Mouse (Mus musculus) hindbrain, embryonic 11.5 days (tissue): ENCODE results near the gene Nusap1. TPM values are rescaled to one million over a fixed set of nuclear protein-coding genes. Genes with fewer than 3 reads are reported as not detected.

Experiments used
- ATAC-seq: fragments of 200-750 bp; cut with Nextera tagmentation; 2 replicates; pipeline ENCODE4 v1.8.0; 2017; ENCODE audit warnings: mild to moderate bottlenecking, moderate TSS enrichment, moderate library complexity; ENCODE audit not compliant: low FRiP score
- DNase-seq: peaks from one replicate; pipeline ENCODE4 v3.0.0-alpha.2; 2015; ENCODE audit warnings: low spot score
- H3K27ac ChIP-seq: fragments of 300-500 bp; sonication (generic); 2 replicates; pipeline ENCODE4 v1.5.1; 2014; ENCODE audit warnings: mild to moderate bottlenecking, low read depth, low read length
- H3K27me3 ChIP-seq: fragments of 300-500 bp; sonication (generic); 2 replicates; pipeline ENCODE4 v1.6.1; 2014; ENCODE audit warnings: mild to moderate bottlenecking, low read length, moderate library complexity, mixed read lengths; ENCODE audit not compliant: control insufficient read depth, insufficient read depth
- H3K36me3 ChIP-seq: fragments of 300-500 bp; sonication (generic); 2 replicates; pipeline ENCODE4 v1.6.1; 2014; ENCODE audit warnings: mild to moderate bottlenecking, low read length, moderate library complexity, mixed read lengths; ENCODE audit not compliant: control insufficient read depth, insufficient read depth
- H3K4me1 ChIP-seq: fragments of 300-500 bp; sonication (generic); replicated peaks from 2 replicates; pipeline ENCODE4 v1.6.1; 2014; ENCODE audit warnings: low read length, mixed read lengths; ENCODE audit not compliant: control insufficient read depth, insufficient read depth
- H3K4me2 ChIP-seq: fragments of 300-500 bp; sonication (generic); replicated peaks from 2 replicates; pipeline ENCODE4 v1.6.1; 2014; ENCODE audit warnings: mild to moderate bottlenecking, low read depth, low read length
- H3K4me3 ChIP-seq: fragments of 300-500 bp; sonication (generic); 2 replicates; pipeline ENCODE4 v1.5.1; 2014; ENCODE audit warnings: low read depth, low read length
- H3K9ac ChIP-seq: fragments of 300-500 bp; sonication (generic); 2 replicates; pipeline ENCODE4 v1.6.1; 2014; ENCODE audit warnings: low read depth, low read length
- H3K9me3 ChIP-seq: fragments of 300-500 bp; sonication (generic); 2 replicates; pipeline ENCODE4 v1.6.1; 2016; ENCODE audit warnings: low read length; ENCODE audit not compliant: control insufficient read depth
- WGBS: fragments of 180-500 bp; shearing (Covaris S2); extraction: QIAGEN DNeasy Blood & Tissue Kit; methylation state at CpG from one replicate; pipeline ENCODE4 v1.1.7; 2014; 5-methylcytosine and 5-hydroxymethylcytosine counted together
- polyA plus RNA-seq: library from polyadenylated mRNA; unstranded; fragments of >200 nt; fragmentation: Nextera tagmentation; extraction: Ambion mirVana; gene quantifications from 2 replicates; pipeline ENCODE4 v1.2.1, GENCODE M21; 2014

The Nusap1 gene
- polyA plus RNA-seq, result 87.1 and 89.1 TPM in 2 replicates

DNA sequence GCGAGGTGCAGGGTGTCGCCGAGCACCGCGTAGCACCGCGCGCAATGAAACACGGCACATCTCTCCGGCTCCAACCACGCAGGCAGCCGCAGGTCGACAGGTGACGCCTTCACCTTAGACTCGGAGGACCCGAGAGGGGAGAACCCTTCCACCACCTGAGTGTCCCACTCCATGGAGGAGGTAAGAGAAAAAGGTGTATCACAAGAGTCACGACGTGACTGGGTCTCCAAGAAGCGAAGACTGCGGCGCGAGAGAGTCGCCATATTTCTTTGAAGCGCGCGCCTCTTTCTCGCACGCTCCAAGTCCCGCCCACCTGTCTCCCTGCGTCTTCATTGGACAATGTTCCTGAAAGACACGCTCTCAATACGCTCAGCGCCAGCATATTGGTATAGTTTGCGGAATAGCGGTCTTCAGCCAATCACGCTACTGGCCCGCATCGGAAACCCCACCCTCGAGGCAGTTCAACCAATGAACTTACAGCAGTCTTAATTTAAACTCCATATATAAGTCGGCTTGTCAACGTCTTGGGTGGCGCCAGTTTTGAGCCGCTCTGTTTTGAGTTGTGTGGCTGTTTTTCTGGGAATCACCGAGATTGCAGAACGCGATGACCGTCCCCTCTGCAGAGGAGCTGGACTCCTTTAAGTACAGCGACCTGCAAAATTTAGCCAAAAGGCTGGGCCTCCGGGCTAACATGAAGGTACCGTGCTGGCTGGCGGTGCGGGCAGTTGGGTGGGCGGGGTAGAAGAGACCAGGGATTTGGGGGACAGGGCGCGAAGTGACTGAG is at the start of gene Nusap1, which contains the start of gene Oip5:
Nusap1 (plus strand) TSS at position 100 of the 784 bp plus-strand sequence.
Oip5 (minus strand) TSS at position 271 of the 784 bp plus-strand sequence.
- Histone ChIP-seq H3K4me1 (peaks cover 8% of the 10 kb centered on the region; the same call in 1 of the 2 replicates), H3K4me3 (peak within 1 kb of the TSS; percentile 80), H3K27me3 (no peaks in the 10 kb centered on the region), H3K27ac (no peak within 1 kb of the TSS), H3K36me3 (no peaks in the 10 kb centered on the region), H3K9me3 (no peaks in the 10 kb centered on the region), H3K4me2 (peak within 1 kb of the TSS; percentile 74), H3K9ac (peak within 1 kb of the TSS; percentile 60)
- WGBS, result under 1% methylated on average over 55 of the region's 55 CpGs
- ATAC-seq, result peak; percentile 99
- peak; percentile 95 for DNase-seq

GRCm38 (mm10) chr2:119572471-119572870 is 45.6 kb upstream of the Nusap1 start:
- Histone ChIP-seq H3K36me3 (no peaks in the 10 kb centered on the region), H3K4me2 (no peak overlapping the region), H3K27me3 (no peaks in the 10 kb centered on the region), H3K4me1 (no peaks in the 10 kb centered on the region), H3K27ac (no peak overlapping the region), H3K4me3 (no peak overlapping the region), H3K9me3 (no peaks in the 10 kb centered on the region), H3K9ac (no peak overlapping the region)
- WGBS, result 97% methylated on average over 1 of the region's 1 CpGs
- ATAC-seq (no peak), DNase-seq (no peak)

DNA sequence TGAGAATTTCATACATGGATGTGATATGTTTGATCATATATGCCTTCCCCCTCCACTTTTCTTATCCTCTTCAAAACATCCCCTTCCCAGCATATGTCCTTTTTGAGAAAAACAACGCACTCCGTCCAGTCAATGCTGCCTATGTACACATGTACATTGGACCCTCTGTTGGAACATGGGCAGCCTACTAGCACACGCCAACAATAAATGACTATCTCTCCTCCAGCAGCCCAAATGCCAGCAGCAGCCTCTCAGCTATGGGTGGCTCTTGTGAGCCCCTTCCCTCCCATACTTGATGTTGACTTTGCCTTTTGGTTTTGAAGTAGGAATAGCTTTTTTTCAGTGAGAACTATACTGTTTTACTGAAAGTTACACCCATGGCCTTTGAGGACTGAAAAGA is 36.5 kb upstream of the Nusap1 start:
- Histone ChIP-seq H3K27ac (no peak overlapping the region), H3K9me3 (no peaks in the 10 kb centered on the region), H3K9ac (no peak overlapping the region), H3K36me3 (no peaks in the 10 kb centered on the region), H3K4me2 (no peak overlapping the region), H3K27me3 (no peaks in the 10 kb centered on the region), H3K4me3 (no peak overlapping the region), H3K4me1 (no peaks in the 10 kb centered on the region)
- no peak for DNase-seq
- no peak for ATAC-seq
- WGBS, result 95% methylated on average over 3 of the region's 3 CpGs

DNA sequence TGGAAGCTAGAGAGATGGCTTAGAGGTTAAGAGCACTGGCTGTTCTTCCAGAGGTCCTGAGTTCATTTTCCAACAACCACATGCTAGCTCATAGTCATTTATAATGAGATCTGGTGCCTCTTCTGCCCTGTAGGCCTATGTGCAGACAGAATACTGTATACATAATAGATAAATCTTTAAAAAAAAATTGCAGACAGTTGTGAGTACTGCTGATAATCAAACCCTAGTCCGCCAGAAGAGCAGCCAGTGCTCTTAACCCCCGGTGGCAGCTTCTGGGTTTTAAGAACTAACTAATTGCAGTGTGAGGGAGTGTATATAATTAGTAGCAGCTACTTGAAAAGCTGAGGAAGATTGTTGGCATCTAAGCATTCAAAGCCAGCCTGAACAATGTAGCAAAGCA is 34.7 kb upstream of the Nusap1 start:
- Histone ChIP-seq H3K36me3 (no peaks in the 10 kb centered on the region), H3K9me3 (no peaks in the 10 kb centered on the region), H3K4me2 (no peak overlapping the region), H3K27me3 (no peaks in the 10 kb centered on the region), H3K4me3 (no peak overlapping the region), H3K9ac (no peak overlapping the region), H3K4me1 (no peaks in the 10 kb centered on the region), H3K27ac (no peak overlapping the region)
- WGBS, result 83% methylated on average over 2 of the region's 2 CpGs
- no peak for ATAC-seq
- no peak for DNase-seq

DNA sequence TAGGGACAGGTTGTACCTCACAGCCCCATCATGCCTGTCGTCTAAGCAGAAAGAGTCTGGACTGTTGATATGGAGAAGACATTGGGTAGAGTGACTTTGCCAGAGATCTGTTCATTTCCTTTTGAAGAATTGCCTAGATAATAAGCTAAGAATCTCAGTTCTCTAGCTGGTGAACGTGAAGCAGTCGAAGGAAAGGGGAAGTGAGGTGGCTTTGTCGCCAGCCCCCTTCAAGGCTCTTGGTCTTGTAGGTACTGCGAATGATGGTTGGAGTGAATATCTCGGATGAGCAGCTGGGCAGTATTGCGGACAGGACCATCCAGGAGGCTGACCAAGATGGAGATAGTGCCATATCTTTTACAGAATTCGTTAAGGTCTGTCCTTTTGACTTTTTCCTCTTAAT is 33.8 kb upstream of the Nusap1 start:
- H3K4me1 ChIP-seq, result no peaks in the 10 kb centered on the region
- H3K4me2 ChIP-seq, result no peak overlapping the region
- H3K36me3 ChIP-seq, result no peaks in the 10 kb centered on the region
- no peak for DNase-seq
- H3K9ac ChIP-seq, result no peak overlapping the region
- 93% methylated on average over 8 of the region's 8 CpGs for WGBS
- no peak overlapping the region for H3K4me3 ChIP-seq
- H3K27ac ChIP-seq, result no peak overlapping the region
- no peak for ATAC-seq
- H3K9me3 ChIP-seq, result no peaks in the 10 kb centered on the region
- H3K27me3 ChIP-seq, result no peaks in the 10 kb centered on the region

DNA sequence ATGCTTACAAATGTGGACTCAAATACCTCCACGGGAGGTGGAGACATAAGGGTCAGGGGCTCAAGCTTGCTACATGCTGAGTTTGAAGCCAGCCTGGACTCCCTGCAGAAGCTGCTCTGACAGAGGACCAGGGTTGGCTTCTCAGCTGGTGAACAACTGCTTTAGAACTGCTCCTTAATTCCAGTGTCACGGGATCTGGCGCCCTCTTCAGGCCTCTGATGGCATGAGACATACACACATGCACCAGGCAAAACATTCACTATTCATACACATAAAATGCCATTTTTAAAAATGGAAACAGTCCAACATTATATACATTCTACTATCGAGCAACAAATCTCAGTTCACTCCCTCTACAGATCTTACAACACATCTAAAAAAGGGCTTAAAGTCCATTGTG is 30.7 kb upstream of the Nusap1 start:
- Histone ChIP-seq H3K9ac (no peak overlapping the region), H3K27ac (no peak overlapping the region), H3K27me3 (no peaks in the 10 kb centered on the region), H3K4me3 (no peak overlapping the region), H3K9me3 (no peaks in the 10 kb centered on the region), H3K4me1 (no peaks in the 10 kb centered on the region), H3K36me3 (no peaks in the 10 kb centered on the region), H3K4me2 (no peak overlapping the region)
- WGBS, result 12% methylated on average over 4 of the region's 4 CpGs
- peak; percentile 78 for DNase-seq
- no peak for ATAC-seq

- no peaks in the 10 kb centered on the region for H3K36me3 ChIP-seq
- DNase-seq (no peak), ATAC-seq (no peak)
- H3K9me3 ChIP-seq, result no peaks in the 10 kb centered on the region
- H3K4me2 ChIP-seq, result no peak overlapping the region
- no peaks in the 10 kb centered on the region for H3K27me3 ChIP-seq
- H3K4me3 ChIP-seq, result no peak overlapping the region
- H3K4me1 ChIP-seq, result no peaks in the 10 kb centered on the region; the same call in 1 of the 2 replicates
- no peak overlapping the region for H3K27ac ChIP-seq
- no peak overlapping the region for H3K9ac ChIP-seq
- 89% methylated on average over 3 of the region's 3 CpGs for WGBS
Measured at GRCm38 (mm10) chr2:119591247-119591646, 26.9 kb upstream of the Nusap1 start.

DNA sequence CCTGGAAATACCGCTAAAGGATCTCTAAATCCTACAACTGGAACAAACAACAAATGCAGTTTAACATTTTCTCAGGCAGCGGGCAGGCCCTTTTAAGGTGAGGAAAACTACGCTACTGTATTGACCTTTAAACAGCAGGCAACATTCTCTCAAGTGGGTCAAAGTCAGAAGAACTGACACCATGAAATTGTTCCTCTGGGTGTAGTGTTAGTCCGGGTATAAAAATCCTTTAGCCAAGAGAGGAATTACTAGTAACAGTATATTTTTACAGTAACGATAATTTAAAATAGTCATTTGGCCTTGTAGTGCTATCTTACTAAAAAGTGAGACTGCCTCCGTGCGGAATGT is 24.4 kb upstream of the Nusap1 start:
- DNase-seq (no peak), ATAC-seq (peak; percentile 15)

More for the DNA sequence above, 24.4 kb upstream of the Nusap1 start:
- WGBS, result 9% methylated on average over 7 of the region's 7 CpGs
- 0 out of 2 replicates have a peak overlapping the region, but pooled peaks have one; percentile 19 for H3K27ac ChIP-seq
- no peaks in the 10 kb centered on the region for H3K27me3 ChIP-seq
- peak overlapping the region; percentile 28 for H3K4me2 ChIP-seq
- no peaks in the 10 kb centered on the region for H3K9me3 ChIP-seq
- H3K36me3 ChIP-seq, result peaks cover 7% of the 10 kb centered on the region
- H3K4me3 ChIP-seq, result peak overlapping the region; percentile 93
- H3K9ac ChIP-seq, result no peak overlapping the region
- H3K4me1 ChIP-seq, result no peaks in the 10 kb centered on the region; the same call in 1 of the 2 replicates
